Mouse (Mus musculus): ENCODE measurements around the gene Plk5. TPM values are rescaled to one million over a fixed set of nuclear protein-coding genes. Genes with fewer than 3 reads are reported as not detected.

Plk5 gene
- polyA plus RNA-seq, 2 experiments = 0.09 to 0.10 TPM

DNA sequence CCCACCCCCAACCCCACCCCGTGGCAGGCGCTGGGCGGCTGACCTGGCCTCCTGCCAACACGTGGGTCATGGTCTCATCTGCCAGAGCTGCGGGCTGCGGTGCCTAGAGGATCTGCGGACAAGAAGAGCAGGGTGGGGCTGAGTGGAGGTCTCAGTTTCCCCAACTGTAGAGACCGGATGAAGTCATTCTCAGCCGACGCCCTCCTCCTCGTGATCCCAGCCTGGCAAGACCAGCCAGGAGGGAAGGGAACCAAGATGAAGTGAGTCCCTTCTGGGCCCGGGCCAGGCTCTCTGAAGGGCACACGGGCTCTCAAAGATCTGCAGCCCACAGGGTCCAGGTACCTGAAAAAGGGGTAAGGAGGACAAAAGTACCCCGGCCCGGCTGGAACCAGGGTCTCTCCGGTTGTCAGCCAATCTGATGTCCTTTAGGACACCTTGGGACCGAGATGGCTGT, 8.7 kb upstream of the Plk5 start:
- Histone ChIP-seq H3K4me2 (ENCODE audit: low read depth) (peak overlapping the region; percentile 61), H3K36me3 (replicated peaks; ENCODE audit: control insufficient read depth, insufficient read depth, low read depth) (no peaks in the 10 kb centered on the region), H3K4me3 (ENCODE audit: insufficient read depth in 1 of 2, low read depth in 2 of 2, low read length in 2 of 2) (peak overlapping the region; percentile 48 to 62; a peak in 3 of 4 replicates), H3K9me3 (ENCODE audit: control insufficient read depth, low read length) (no peaks in the 10 kb centered on the region), H3K27me3 (ENCODE audit: control insufficient read depth, insufficient read depth, low read length) (peaks cover 44% of the 10 kb centered on the region), H3K9ac (replicated peaks) (no peak overlapping the region), H3K4me1 (replicated peaks; ENCODE audit: control insufficient read depth in 2 of 2, insufficient read depth in 2 of 2, low read length in 1 of 2) (peaks cover 27 to 35% of the 10 kb centered on the region in 2 experiments), H3K27ac (no peak overlapping the region)
- DNase-seq (ENCODE audit: low read depth in 3 of 3, low spot score in 3 of 3) = no peak
- WGBS (ENCODE audit: insufficient replicate concordance) = 13% methylated on average over 17 of the region's 17 CpGs
- TF ChIP-seq CTCF (IDR thresholded peaks at IDR 0.05; ENCODE audit: low read depth) (no peak), EP300 (IDR thresholded peaks at IDR 0.05; ENCODE audit: low read depth) (no peak)
- no peak for ATAC-seq (ENCODE audit: insufficient read depth)

DNA sequence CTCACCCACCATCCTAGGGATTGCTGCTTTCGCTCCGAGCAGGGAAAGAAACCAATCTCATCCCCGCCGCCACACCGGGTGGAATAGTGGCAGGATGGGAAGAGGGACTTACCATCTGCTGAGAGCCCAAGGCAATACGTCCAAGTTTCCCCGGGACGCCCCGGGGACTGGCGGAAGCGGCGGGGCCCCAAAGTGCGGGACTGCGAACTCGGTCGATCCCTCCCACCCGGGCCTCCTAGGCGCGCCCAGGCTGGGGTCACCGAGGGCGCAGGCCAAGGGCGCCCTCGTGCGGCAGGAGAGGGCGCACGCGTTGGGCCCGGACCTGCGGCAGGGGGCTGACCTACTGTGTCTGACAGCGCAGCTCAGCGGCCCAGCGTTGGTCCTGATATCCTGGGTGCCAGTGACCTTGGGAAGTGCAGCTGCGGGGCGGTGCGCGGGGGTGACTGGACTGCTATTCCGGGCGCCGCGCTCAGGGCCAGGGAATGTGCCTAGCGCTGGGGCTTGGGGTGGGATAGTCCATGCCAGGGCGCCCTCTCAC, 7.9 kb upstream of the Plk5 start, which contains the start of gene Adamtsl5:
Gene Adamtsl5 (minus strand): TSS at position 169 of the 538 bp plus-strand sequence.
- ATAC-seq (ENCODE audit: insufficient read depth) (0 out of 2 replicates have a peak, but pooled peaks have one; percentile 7), DNase-seq (ENCODE audit: low read depth in 3 of 3, low spot score in 3 of 3) (peak in 1 of 3 experiments; percentile 55)
- no peaks in the 10 kb centered on the region for H3K9me3 ChIP-seq (ENCODE audit: control insufficient read depth, low read length)
- no peaks in the 10 kb centered on the region for H3K36me3 ChIP-seq (replicated peaks; ENCODE audit: control insufficient read depth, insufficient read depth, low read depth)
- peaks cover 43% of the 10 kb centered on the region for H3K27me3 ChIP-seq (ENCODE audit: control insufficient read depth, insufficient read depth, low read length)
- no peak within 1 kb of the TSS for H3K27ac ChIP-seq
- H3K9ac ChIP-seq (replicated peaks) = peak within 1 kb of the TSS; percentile 34; the same call in 1 of the 2 replicates
- TF ChIP-seq EP300 (IDR thresholded peaks at IDR 0.05; ENCODE audit: low read depth) = no peak
- TF ChIP-seq CTCF (IDR thresholded peaks at IDR 0.05; ENCODE audit: low read depth) = peak; percentile 87
- 1% methylated on average over 42 of the region's 42 CpGs for WGBS (ENCODE audit: insufficient replicate concordance)
- H3K4me1 ChIP-seq (replicated peaks; ENCODE audit: control insufficient read depth in 2 of 2, insufficient read depth in 2 of 2, low read length in 1 of 2) = peaks cover 21 to 29% of the 10 kb centered on the region in 2 experiments
- peak within 1 kb of the TSS; percentile 61 for H3K4me2 ChIP-seq (ENCODE audit: low read depth)
- H3K4me3 ChIP-seq (ENCODE audit: insufficient read depth in 1 of 2, low read depth in 2 of 2, low read length in 2 of 2) = peak within 1 kb of the TSS; percentile 48 to 62

DNA sequence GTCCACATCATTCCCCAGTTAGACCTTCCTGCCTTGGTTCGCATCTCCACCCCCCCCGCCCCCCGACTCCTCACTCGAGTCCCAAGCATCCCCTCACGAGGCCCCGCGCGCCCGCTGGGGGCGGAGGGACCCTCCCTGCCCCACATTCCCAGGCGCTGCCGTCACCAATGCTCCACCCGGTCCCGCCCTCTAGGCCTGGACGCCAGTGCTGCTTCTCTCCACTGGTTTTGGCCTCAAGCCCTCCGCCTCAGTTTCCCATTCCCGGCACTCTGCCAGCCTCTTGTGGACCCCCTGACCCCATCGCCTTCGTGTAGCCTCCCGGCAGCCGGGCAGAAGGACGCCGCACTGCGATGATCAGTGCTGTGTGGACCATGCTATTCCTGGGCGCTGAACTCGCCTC, 7.3 kb upstream of the Plk5 start:
- WGBS (ENCODE audit: insufficient replicate concordance) = 25% methylated on average over 26 of the region's 26 CpGs
- Histone ChIP-seq H3K9me3 (ENCODE audit: control insufficient read depth, low read length) (no peaks in the 10 kb centered on the region), H3K9ac (replicated peaks) (no peak overlapping the region), H3K4me1 (replicated peaks; ENCODE audit: control insufficient read depth in 2 of 2, insufficient read depth in 2 of 2, low read length in 1 of 2) (peaks cover 15 to 22% of the 10 kb centered on the region in 2 experiments), H3K27ac (no peak overlapping the region), H3K36me3 (replicated peaks; ENCODE audit: control insufficient read depth, insufficient read depth, low read depth) (no peaks in the 10 kb centered on the region), H3K4me3 (ENCODE audit: insufficient read depth in 1 of 2, low read depth in 2 of 2, low read length in 2 of 2) (no peak overlapping the region), H3K27me3 (ENCODE audit: control insufficient read depth, insufficient read depth, low read length) (peaks cover 46% of the 10 kb centered on the region), H3K4me2 (ENCODE audit: low read depth) (no peak overlapping the region)
- no peak for DNase-seq (ENCODE audit: low read depth in 3 of 3, low spot score in 3 of 3)
- no peak for ATAC-seq (ENCODE audit: insufficient read depth)
- no peak for TF ChIP-seq CTCF (IDR thresholded peaks at IDR 0.05; ENCODE audit: low read depth)
- TF ChIP-seq EP300 (IDR thresholded peaks at IDR 0.05; ENCODE audit: low read depth) = no peak

DNA sequence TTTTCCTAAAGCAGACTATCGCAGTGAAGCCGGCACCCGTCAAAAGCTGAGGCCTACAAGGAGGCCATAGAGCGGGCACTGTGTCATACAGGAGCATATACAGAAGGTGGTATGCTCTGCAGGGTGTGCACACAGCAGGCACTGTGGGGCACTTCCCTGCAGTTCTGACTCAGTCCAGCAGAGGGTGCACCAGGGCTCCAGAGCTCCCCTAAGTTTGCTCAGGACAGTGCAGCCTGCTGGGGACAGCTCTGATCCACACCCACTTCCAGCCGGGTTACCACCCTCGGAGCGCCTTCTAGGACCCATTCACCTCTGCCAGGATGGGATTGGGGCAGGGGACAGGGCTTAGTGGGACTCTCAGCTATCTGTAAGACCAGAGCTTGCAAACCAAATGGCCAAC, 6.0 kb upstream of the Plk5 start:
- no peak overlapping the region for H3K4me2 ChIP-seq (ENCODE audit: low read depth)
- H3K27me3 ChIP-seq (ENCODE audit: control insufficient read depth, insufficient read depth, low read length) = peaks cover 54% of the 10 kb centered on the region
- no peak overlapping the region for H3K9ac ChIP-seq (replicated peaks)
- no peaks in the 10 kb centered on the region for H3K9me3 ChIP-seq (ENCODE audit: control insufficient read depth, low read length)
- WGBS (ENCODE audit: insufficient replicate concordance) = 2% methylated on average over 7 of the region's 7 CpGs
- H3K4me3 ChIP-seq (ENCODE audit: insufficient read depth in 1 of 2, low read depth in 2 of 2, low read length in 2 of 2) = no peak overlapping the region
- DNase-seq (ENCODE audit: low read depth in 3 of 3, low spot score in 3 of 3) (peak; percentile 66 to 70 (median 69)), ATAC-seq (ENCODE audit: insufficient read depth) (peak; percentile 72)
- no peaks in the 10 kb centered on the region for H3K36me3 ChIP-seq (replicated peaks; ENCODE audit: control insufficient read depth, insufficient read depth, low read depth)
- TF ChIP-seq EP300 (IDR thresholded peaks at IDR 0.05; ENCODE audit: low read depth) (no peak), CTCF (IDR thresholded peaks at IDR 0.05; ENCODE audit: low read depth) (peak; percentile 99)
- H3K27ac ChIP-seq = no peak overlapping the region
- peaks cover 6 to 12% of the 10 kb centered on the region in 2 experiments for H3K4me1 ChIP-seq (replicated peaks; ENCODE audit: control insufficient read depth in 2 of 2, insufficient read depth in 2 of 2, low read length in 1 of 2)

DNA sequence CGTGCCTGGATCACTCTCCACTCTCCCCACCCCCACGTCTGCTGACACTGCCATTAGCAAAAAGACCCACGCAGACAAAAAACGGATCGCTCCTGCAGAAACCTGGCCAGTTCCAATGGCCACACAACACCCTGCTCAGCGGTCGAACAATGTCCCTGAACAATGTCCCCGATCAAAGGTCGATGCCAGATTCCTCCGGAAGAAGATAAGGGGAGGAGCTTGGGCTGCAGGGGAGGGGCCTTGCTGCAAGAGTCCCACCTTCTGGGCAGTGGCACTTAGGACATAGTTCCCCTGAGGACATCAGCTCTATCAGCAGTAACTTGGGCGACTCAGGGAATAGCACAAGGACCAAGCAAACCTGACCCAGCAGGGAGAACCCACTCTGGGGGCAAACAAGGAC, 4.4 kb upstream of the Plk5 start:
- DNase-seq (ENCODE audit: low read depth in 3 of 3, low spot score in 3 of 3) = no peak
- Histone ChIP-seq H3K4me1 (replicated peaks; ENCODE audit: control insufficient read depth in 2 of 2, insufficient read depth in 2 of 2, low read length in 1 of 2) (peaks cover 0 to 5% of the 10 kb centered on the region in 2 experiments; a peak in 3 of 4 replicates), H3K9me3 (ENCODE audit: control insufficient read depth, low read length) (no peaks in the 10 kb centered on the region), H3K4me2 (ENCODE audit: low read depth) (no peak overlapping the region), H3K27ac (no peak overlapping the region), H3K27me3 (ENCODE audit: control insufficient read depth, insufficient read depth, low read length) (peaks cover 71% of the 10 kb centered on the region), H3K36me3 (replicated peaks; ENCODE audit: control insufficient read depth, insufficient read depth, low read depth) (no peaks in the 10 kb centered on the region), H3K4me3 (ENCODE audit: insufficient read depth in 1 of 2, low read depth in 2 of 2, low read length in 2 of 2) (no peak overlapping the region), H3K9ac (replicated peaks) (no peak overlapping the region)
- no peak for ATAC-seq (ENCODE audit: insufficient read depth)
- TF ChIP-seq CTCF (IDR thresholded peaks at IDR 0.05; ENCODE audit: low read depth) (no peak), EP300 (IDR thresholded peaks at IDR 0.05; ENCODE audit: low read depth) (no peak)
- 22% methylated on average over 11 of the region's 11 CpGs for WGBS (ENCODE audit: insufficient replicate concordance)

Data from liver, embryonic 14.5 days (tissue).